1 mouse cellular context compared by ENCODE assay signal in the genomic region with DNA sequence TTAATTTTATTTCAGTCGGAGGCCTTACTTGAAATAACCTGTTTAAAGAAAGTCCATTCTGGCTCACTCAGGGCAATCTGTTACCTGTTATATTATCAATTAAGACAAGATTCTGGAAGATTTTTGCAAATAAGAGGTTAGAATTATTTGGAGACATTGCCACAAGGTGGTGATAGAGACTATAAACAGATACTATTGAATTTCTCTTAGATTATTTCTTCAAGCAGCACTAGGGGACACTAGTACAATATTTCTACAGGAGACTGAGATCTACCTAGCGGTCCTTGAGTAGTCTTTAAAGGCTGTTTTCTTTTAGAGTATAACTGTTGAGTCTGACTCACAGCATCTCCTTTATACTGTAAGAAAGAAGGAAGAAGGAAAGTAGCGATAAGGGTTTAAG.
TF ChIP-seq lines count a peak whose summit lies in the region.

No protein-coding gene starts in this region.

TF ChIP-seq in MEL, 35 proteins besides CTCF, POLR2A, EP300 and RAD21 (continued from another document):
- peak; percentile 81 for TF ChIP-seq SMC3 (IDR thresholded peaks at IDR 0.05; ENCODE audit: low read depth, low read length)
- no peak for TF ChIP-seq ELF1 (IDR thresholded peaks at IDR 0.05; ENCODE audit: low read depth, low read length)
- no peak for TF ChIP-seq NRF1 (IDR thresholded peaks at IDR 0.05; ENCODE audit: insufficient read depth, low read depth, low read length, poor library complexity, severe bottlenecking)
- no peak for TF ChIP-seq ZMIZ1 (IDR thresholded peaks at IDR 0.05; ENCODE audit: low read depth, low read length)
- no peak for TF ChIP-seq MAZ (IDR thresholded peaks at IDR 0.05; ENCODE audit: low read depth, low read length)
- TF ChIP-seq POLR2AphosphoS5 (IDR thresholded peaks at IDR 0.05; ENCODE audit: borderline replicate concordance, low read depth, low read length), result no peak
- no peak for TF ChIP-seq GABPA (IDR thresholded peaks at IDR 0.05; ENCODE audit: low read depth, low read length)
- no peak for TF ChIP-seq TBP (IDR thresholded peaks at IDR 0.05; ENCODE audit: low read depth, low read length)
- TF ChIP-seq USF1 (IDR thresholded peaks at IDR 0.05; ENCODE audit: low read depth, low read length), result no peak
- TF ChIP-seq MEF2A (IDR thresholded peaks at IDR 0.05; ENCODE audit: extremely low read depth, insufficient replicate concordance, low read depth, low read length, poor library complexity, severe bottlenecking), result no peak
- no peak for TF ChIP-seq MAFK (IDR thresholded peaks at IDR 0.05; ENCODE audit: borderline replicate concordance, low read depth, low read length)
- no peak for TF ChIP-seq ETS1 (IDR thresholded peaks at IDR 0.05; ENCODE audit: low read depth, low read length)
- no peak for TF ChIP-seq TAL1 (IDR thresholded peaks at IDR 0.05; ENCODE audit: low read length)
- TF ChIP-seq USF2 (IDR thresholded peaks at IDR 0.05; ENCODE audit: borderline replicate concordance in 1 of 2, insufficient read depth in 1 of 2, low read depth in 1 of 2, low read length in 2 of 2), result no peak
- no peak for TF ChIP-seq CHD2 (IDR thresholded peaks at IDR 0.05; ENCODE audit: low read length)
- no peak for TF ChIP-seq MAX (IDR thresholded peaks at IDR 0.05; ENCODE audit: low read length)
- TF ChIP-seq JUND (IDR thresholded peaks at IDR 0.05; ENCODE audit: low read depth, low read length), result no peak
- no peak for TF ChIP-seq HCFC1 (IDR thresholded peaks at IDR 0.05; ENCODE audit: low read depth, low read length)
TF ChIP-seq in MEL: peak in this region for 3.
